Mouse (Mus musculus) bone marrow macrophage, adult 2 months (primary cell): ENCODE results near the gene Ahcyl2.

Source experiments
- CTCF ChIP-seq: IDR thresholded peaks from 2 replicates; pipeline ENCODE4 v1.5.1; 2012; ENCODE audit warnings: low read depth, mild to moderate bottlenecking, low read length, moderate library complexity
- POLR2A ChIP-seq: IDR thresholded peaks from 2 replicates; pipeline ENCODE4 v1.6.1; 2012; ENCODE audit warnings: mild to moderate bottlenecking, low read depth, low read length, borderline replicate concordance

DNA sequence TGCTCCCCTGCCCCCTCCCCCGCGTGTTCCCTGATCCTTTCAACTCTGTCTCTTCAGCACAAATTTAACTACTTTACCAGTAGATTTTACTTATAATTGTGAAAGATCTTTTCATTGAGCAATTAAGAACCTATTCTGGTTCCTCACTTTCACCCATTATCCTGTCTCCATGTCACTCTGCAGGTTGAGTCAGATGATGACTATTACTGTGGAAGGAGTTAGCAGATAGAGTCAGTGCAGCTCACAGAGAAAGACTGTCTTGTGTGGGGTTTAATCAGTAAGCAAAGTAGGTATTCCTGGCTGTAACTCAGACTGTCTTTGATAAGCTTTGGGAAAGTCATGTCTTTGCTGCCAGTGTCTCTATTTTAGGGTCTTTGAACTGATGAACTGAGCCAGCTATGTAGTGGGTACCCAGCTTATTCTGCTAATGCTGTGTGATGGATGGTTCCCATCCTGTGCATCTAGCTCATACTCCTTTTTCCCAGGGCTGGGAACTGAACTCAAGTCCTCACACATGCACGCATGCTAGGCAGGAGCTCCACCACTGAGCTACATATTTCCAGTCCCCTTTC lies 135.6 kb downstream of the Ahcyl2 start:
- TF ChIP-seq CTCF (no peak), POLR2A (no peak)
